Mouse (Mus musculus) forebrain, embryonic 14.5 days (tissue): ENCODE data around the gene 4930518I15Rik. TPM values are rescaled to one million over a fixed set of nuclear protein-coding genes. Genes with fewer than 3 reads are reported as not detected.

ENCODE experiments used
- polyA plus RNA-seq: library from polyadenylated mRNA; unstranded; fragments of >200 nt; fragmentation: Nextera tagmentation; extraction: Ambion mirVana; gene quantifications from 2 replicates; pipeline ENCODE4 v1.2.1, GENCODE M21; 2014

The 4930518I15Rik gene
- polyA plus RNA-seq, 1 experiment from 2014 or later: 2.7 TPM

Other genes with a start within 250 kb of the 4930518I15Rik start
- gene Dlgap4, start 244.2 kb downstream of the 4930518I15Rik start, polyA plus RNA-seq: 307 and 334 TPM in 2 replicates
- 40.5 and 44.1 TPM in 2 replicates for gene Myl9, start 82.5 kb downstream of the 4930518I15Rik start, polyA plus RNA-seq
- 45.1 and 48.0 TPM in 2 replicates for gene Tgif2, start 17.9 kb downstream of the 4930518I15Rik start, polyA plus RNA-seq
- gene Rab5if, start 5.2 kb upstream of the 4930518I15Rik start, polyA plus RNA-seq: 163 and 174 TPM in 2 replicates
- 0.09 and 0.11 TPM in 2 replicates for gene Sla2, start 29.2 kb upstream of the 4930518I15Rik start, polyA plus RNA-seq
- gene Ndrg3, start 134.1 kb upstream of the 4930518I15Rik start, polyA plus RNA-seq: 93.6 and 106 TPM in 2 replicates
- gene Dsn1, start 149.2 kb upstream of the 4930518I15Rik start, polyA plus RNA-seq: 24.5 and 27.7 TPM in 2 replicates
- 5.9 and 8.1 TPM in 2 replicates for gene Soga1, start 221.3 kb upstream of the 4930518I15Rik start, polyA plus RNA-seq
- not detected in 2 replicates for gene Tldc2, start 229.1 kb upstream of the 4930518I15Rik start, polyA plus RNA-seq